Mouse (Mus musculus) liver, adult 2 months (tissue): ENCODE measurements at regions not wholly inside any gene's neighbourhood (a gene's known extent, or its start where the extent isn't known, plus 50 kb on each side); places are given as distances from the start of the nearest gene placed in this dataset.

Experiments used
- CTCF ChIP-seq: fragments of 200-500 bp; IDR thresholded peaks from 2 replicates; pipeline ENCODE4 v1.5.1; 2011; ENCODE audit warnings: low read depth, low read length, control low read depth
- POLR2A ChIP-seq: fragments of 200-500 bp; IDR thresholded peaks from 2 replicates; pipeline ENCODE4 v1.6.1; 2011; ENCODE audit warnings: low read length, control low read depth; ENCODE audit not compliant: insufficient read depth; ENCODE audit errors: extremely low read depth

DNA sequence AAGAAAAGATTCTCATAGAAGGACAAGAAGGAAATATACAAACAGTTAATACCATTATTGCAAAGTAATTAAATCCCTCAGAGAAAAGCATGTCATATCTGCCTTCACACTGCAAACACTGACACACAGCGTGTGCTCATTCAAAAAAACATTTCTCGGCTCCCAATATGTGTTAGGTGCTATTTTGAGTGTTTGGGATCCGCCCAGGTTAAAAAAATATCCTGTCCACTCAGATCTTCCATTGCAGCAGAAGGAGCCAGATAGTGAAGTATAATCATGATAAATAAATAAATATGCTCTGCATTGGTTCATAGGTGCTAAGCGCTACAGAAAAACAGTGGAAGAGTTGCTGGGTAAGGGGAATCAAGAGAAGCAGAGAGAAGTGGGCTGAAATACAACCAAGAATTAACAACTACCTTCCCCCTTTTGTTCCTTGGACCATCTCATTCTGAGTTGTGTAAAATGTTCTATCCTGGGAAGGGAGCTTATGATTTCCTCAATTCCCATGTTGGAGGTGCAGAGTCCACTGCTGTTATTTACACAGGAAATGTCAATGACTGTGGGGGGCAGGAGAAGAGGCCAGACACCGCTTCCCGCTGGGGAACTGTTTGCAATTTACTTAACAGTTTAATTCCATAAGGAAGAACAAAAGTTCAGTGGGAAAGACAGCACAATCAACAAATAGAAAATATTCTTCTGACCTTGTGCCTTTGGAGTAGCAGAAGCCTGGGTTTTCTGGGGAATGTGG, 139.9 kb downstream of the Tle1 start:
- TF ChIP-seq POLR2A: no peak
- no peak for TF ChIP-seq CTCF
